Mouse (Mus musculus): ENCODE data around the gene Olfr703. TPM values are rescaled to one million over a fixed set of nuclear protein-coding genes. Genes with fewer than 3 reads are reported as not detected.

The Olfr703 gene
- not detected in 2 replicates for polyA plus RNA-seq (2015; fragmentation: Nextera tagmentation; extraction: Ambion mirVana)

- Histone ChIP-seq H3K27me3 (no peaks in the 10 kb centered on the region), H3K4me3 (no peak within 1 kb of the TSS), H3K9me3 (replicated peaks) (0 out of 2 replicates have a peak, but pooled peaks cover 3% of the 10 kb centered on the region), H3K4me2 (no peak within 1 kb of the TSS), H3K27ac (no peak within 1 kb of the TSS), H3K36me3 (no peaks in the 10 kb centered on the region), H3K9ac (no peak within 1 kb of the TSS), H3K4me1 (replicated peaks) (no peaks in the 10 kb centered on the region)
- no peak for ATAC-seq (replicated peaks; ENCODE audit: insufficient number of reproducible peaks, insufficient read depth, low FRiP score, low read depth)
- WGBS, result 44% methylated on average over 2 of the region's 2 CpGs
These were observed at the start of gene Olfr703 for GRCm38 (mm10) chr7:106843060-106843459. Gene Olfr703, plus strand, starts transcription at chr7:106843360.

- WGBS, result 80% methylated on average over 1 of the region's 1 CpGs
- Histone ChIP-seq H3K4me3 (no peak within 1 kb of the TSS), H3K4me1 (replicated peaks) (no peaks in the 10 kb centered on the region), H3K4me2 (no peak within 1 kb of the TSS), H3K9me3 (replicated peaks) (no peaks in the 10 kb centered on the region), H3K36me3 (no peaks in the 10 kb centered on the region), H3K27me3 (no peaks in the 10 kb centered on the region), H3K27ac (no peak within 1 kb of the TSS), H3K9ac (no peak within 1 kb of the TSS)
- no peak for ATAC-seq (replicated peaks; ENCODE audit: insufficient number of reproducible peaks, insufficient read depth, low FRiP score, low read depth)
These were observed 34.4 kb upstream of the Olfr703 start, which contains the start of gene Olfr700 for GRCm38 (mm10) chr7:106808734-106809133. Gene Olfr700, minus strand, starts transcription at chr7:106808834.

GRCm38 (mm10) chr7:106813829-106814228 lies 29.3 kb upstream of the Olfr703 start, which contains the start of gene Olfr701:
Gene Olfr701, plus strand, starts transcription at chr7:106814129.
- Histone ChIP-seq H3K9ac (no peak within 1 kb of the TSS), H3K4me2 (no peak within 1 kb of the TSS), H3K27me3 (no peaks in the 10 kb centered on the region), H3K9me3 (replicated peaks) (no peaks in the 10 kb centered on the region), H3K27ac (no peak within 1 kb of the TSS), H3K4me1 (replicated peaks) (no peaks in the 10 kb centered on the region), H3K36me3 (no peaks in the 10 kb centered on the region), H3K4me3 (no peak within 1 kb of the TSS)
- WGBS, result 58% methylated on average over 2 of the region's 2 CpGs
- ATAC-seq (replicated peaks; ENCODE audit: insufficient number of reproducible peaks, insufficient read depth, low FRiP score, low read depth), result no peak

GRCm38 (mm10) chr7:106815775-106816174 lies 27.4 kb upstream of the Olfr703 start:
- H3K9ac ChIP-seq, result no peak overlapping the region
- no peaks in the 10 kb centered on the region for H3K36me3 ChIP-seq
- no peak overlapping the region for H3K27ac ChIP-seq
- no peak overlapping the region for H3K4me2 ChIP-seq
- no peaks in the 10 kb centered on the region for H3K27me3 ChIP-seq
- 26% methylated on average over 2 of the region's 2 CpGs for WGBS
- ATAC-seq (replicated peaks; ENCODE audit: insufficient number of reproducible peaks, insufficient read depth, low FRiP score, low read depth), result no peak
- H3K4me1 ChIP-seq (replicated peaks), result no peaks in the 10 kb centered on the region
- H3K4me3 ChIP-seq, result no peak overlapping the region
- no peaks in the 10 kb centered on the region for H3K9me3 ChIP-seq (replicated peaks)

GRCm38 (mm10) chr7:106818414-106818813 lies 24.7 kb upstream of the Olfr703 start:
- no peak overlapping the region for H3K9ac ChIP-seq
- no peaks in the 10 kb centered on the region for H3K9me3 ChIP-seq (replicated peaks)
- H3K27ac ChIP-seq, result no peak overlapping the region
- no peak overlapping the region for H3K4me2 ChIP-seq
- no peaks in the 10 kb centered on the region for H3K27me3 ChIP-seq
- no peaks in the 10 kb centered on the region for H3K4me1 ChIP-seq (replicated peaks)
- ATAC-seq (replicated peaks; ENCODE audit: insufficient number of reproducible peaks, insufficient read depth, low FRiP score, low read depth), result no peak
- no peak overlapping the region for H3K4me3 ChIP-seq
- H3K36me3 ChIP-seq, result no peaks in the 10 kb centered on the region

GRCm38 (mm10) chr7:106833793-106834192 lies 9.4 kb upstream of the Olfr703 start, which contains the start of gene Olfr702:
Gene Olfr702, minus strand, starts transcription at chr7:106833893.
- H3K36me3 ChIP-seq, result no peaks in the 10 kb centered on the region

GRCm38 (mm10) chr7:106862885-106863284 lies 19.7 kb downstream of the Olfr703 start, which contains the start of gene Olfr704:
Gene Olfr704, plus strand, starts transcription at chr7:106863185.
- Histone ChIP-seq H3K27me3 (no peaks in the 10 kb centered on the region), H3K9me3 (replicated peaks) (no peaks in the 10 kb centered on the region), H3K4me1 (replicated peaks) (no peaks in the 10 kb centered on the region), H3K9ac (no peak within 1 kb of the TSS), H3K27ac (no peak within 1 kb of the TSS), H3K36me3 (no peaks in the 10 kb centered on the region), H3K4me3 (no peak within 1 kb of the TSS), H3K4me2 (no peak within 1 kb of the TSS)
- ATAC-seq (replicated peaks; ENCODE audit: insufficient number of reproducible peaks, insufficient read depth, low FRiP score, low read depth), result no peak

More at GRCm38 (mm10) chr7:106833793-106834192, 9.4 kb upstream of the Olfr703 start, which contains the start of gene Olfr702:
- Histone ChIP-seq H3K4me1 (replicated peaks) (no peaks in the 10 kb centered on the region), H3K9me3 (replicated peaks) (no peaks in the 10 kb centered on the region), H3K27me3 (no peaks in the 10 kb centered on the region), H3K27ac (no peak within 1 kb of the TSS), H3K4me2 (no peak within 1 kb of the TSS), H3K9ac (no peak within 1 kb of the TSS), H3K4me3 (no peak within 1 kb of the TSS)
- ATAC-seq (replicated peaks; ENCODE audit: insufficient number of reproducible peaks, insufficient read depth, low FRiP score, low read depth), result no peak

- Histone ChIP-seq H3K9me3 (replicated peaks) (no peaks in the 10 kb centered on the region), H3K27ac (no peak within 1 kb of the TSS), H3K4me2 (no peak within 1 kb of the TSS), H3K4me1 (replicated peaks) (no peaks in the 10 kb centered on the region), H3K36me3 (no peaks in the 10 kb centered on the region), H3K27me3 (no peaks in the 10 kb centered on the region), H3K9ac (no peak within 1 kb of the TSS), H3K4me3 (no peak within 1 kb of the TSS)
- ATAC-seq (replicated peaks; ENCODE audit: insufficient number of reproducible peaks, insufficient read depth, low FRiP score, low read depth), result no peak
- WGBS, result 74% methylated on average over 3 of the region's 3 CpGs
These were observed 33.6 kb downstream of the Olfr703 start, which contains the start of gene Olfr705 for GRCm38 (mm10) chr7:106876791-106877190. Gene Olfr705, minus strand, starts transcription at chr7:106876891.

GRCm38 (mm10) chr7:106888062-106888461 lies 44.9 kb downstream of the Olfr703 start, which contains the start of gene Olfr706:
Gene Olfr706, minus strand, starts transcription at chr7:106888162.
- H3K4me3 ChIP-seq, result no peak within 1 kb of the TSS
- no peaks in the 10 kb centered on the region for H3K4me1 ChIP-seq (replicated peaks)
- WGBS, result 69% methylated on average over 2 of the region's 2 CpGs
- H3K27me3 ChIP-seq, result no peaks in the 10 kb centered on the region
- H3K9ac ChIP-seq, result no peak within 1 kb of the TSS
- no peak within 1 kb of the TSS for H3K4me2 ChIP-seq
- no peak within 1 kb of the TSS for H3K27ac ChIP-seq
- H3K36me3 ChIP-seq, result no peaks in the 10 kb centered on the region
- H3K9me3 ChIP-seq (replicated peaks), result no peaks in the 10 kb centered on the region
- no peak for ATAC-seq (replicated peaks; ENCODE audit: insufficient number of reproducible peaks, insufficient read depth, low FRiP score, low read depth)

Other genes starting within 250 kb of the Olfr703 start
- not detected in 2 replicates for gene Olfr693, start 162.8 kb upstream of the Olfr703 start, polyA plus RNA-seq (2015; fragmentation: Nextera tagmentation; extraction: Ambion mirVana)
- not detected in 2 replicates for gene Olfr694, start 151.5 kb upstream of the Olfr703 start, polyA plus RNA-seq (2015; fragmentation: Nextera tagmentation; extraction: Ambion mirVana)
- gene Olfr695, start 127.0 kb upstream of the Olfr703 start, polyA plus RNA-seq (2015; fragmentation: Nextera tagmentation; extraction: Ambion mirVana), result not detected in 2 replicates
- gene Olfr697, start 100.9 kb upstream of the Olfr703 start, polyA plus RNA-seq (2015; fragmentation: Nextera tagmentation; extraction: Ambion mirVana), result not detected in 2 replicates
- gene Olfr698, start 88.0 kb upstream of the Olfr703 start, polyA plus RNA-seq (2015; fragmentation: Nextera tagmentation; extraction: Ambion mirVana), result not detected in 2 replicates
- gene Olfr699, start 50.2 kb upstream of the Olfr703 start, polyA plus RNA-seq (2015; fragmentation: Nextera tagmentation; extraction: Ambion mirVana), result not detected in 2 replicates
- gene Olfr700, start 34.5 kb upstream of the Olfr703 start, polyA plus RNA-seq (2015; fragmentation: Nextera tagmentation; extraction: Ambion mirVana), result not detected in 2 replicates
- gene Olfr701, start 29.2 kb upstream of the Olfr703 start, polyA plus RNA-seq (2015; fragmentation: Nextera tagmentation; extraction: Ambion mirVana), result not detected in 2 replicates
- gene Olfr702, start 9.5 kb upstream of the Olfr703 start, polyA plus RNA-seq (2015; fragmentation: Nextera tagmentation; extraction: Ambion mirVana), result not detected in 2 replicates
- not detected in 2 replicates for gene Olfr704, start 19.8 kb downstream of the Olfr703 start, polyA plus RNA-seq (2015; fragmentation: Nextera tagmentation; extraction: Ambion mirVana)
- gene Olfr705, start 33.5 kb downstream of the Olfr703 start, polyA plus RNA-seq (2015; fragmentation: Nextera tagmentation; extraction: Ambion mirVana), result not detected in 2 replicates
- not detected in 2 replicates for gene Olfr706, start 44.8 kb downstream of the Olfr703 start, polyA plus RNA-seq (2015; fragmentation: Nextera tagmentation; extraction: Ambion mirVana)
- not detected in 2 replicates for gene Olfr707, start 57.9 kb downstream of the Olfr703 start, polyA plus RNA-seq (2015; fragmentation: Nextera tagmentation; extraction: Ambion mirVana)
- not detected in 2 replicates for gene Olfr1532-ps1, start 64.6 kb downstream of the Olfr703 start, polyA plus RNA-seq (2015; fragmentation: Nextera tagmentation; extraction: Ambion mirVana)
- gene Olfr709-ps1, start 88.9 kb downstream of the Olfr703 start, polyA plus RNA-seq (2015; fragmentation: Nextera tagmentation; extraction: Ambion mirVana), result not detected in 2 replicates
- not detected in 2 replicates for gene Olfr710, start 105.0 kb downstream of the Olfr703 start, polyA plus RNA-seq (2015; fragmentation: Nextera tagmentation; extraction: Ambion mirVana)
- not detected in 2 replicates for gene Olfr6, start 120.6 kb downstream of the Olfr703 start, polyA plus RNA-seq (2015; fragmentation: Nextera tagmentation; extraction: Ambion mirVana)
- gene Olfr711, start 132.1 kb downstream of the Olfr703 start, polyA plus RNA-seq (2015; fragmentation: Nextera tagmentation; extraction: Ambion mirVana), result not detected in 2 replicates
- not detected in 2 replicates for gene Olfr2, start 162.7 kb downstream of the Olfr703 start, polyA plus RNA-seq (2015; fragmentation: Nextera tagmentation; extraction: Ambion mirVana)
- not detected in 2 replicates for gene Olfr713, start 187.8 kb downstream of the Olfr703 start, polyA plus RNA-seq (2015; fragmentation: Nextera tagmentation; extraction: Ambion mirVana)
- not detected in 2 replicates for gene Olfr714, start 227.6 kb downstream of the Olfr703 start, polyA plus RNA-seq (2015; fragmentation: Nextera tagmentation; extraction: Ambion mirVana)
- gene Olfr17, start 249.9 kb downstream of the Olfr703 start, polyA plus RNA-seq (2015; fragmentation: Nextera tagmentation; extraction: Ambion mirVana), result not detected in 2 replicates